Mouse (Mus musculus) MEL (cell line): ENCODE measurements at regions not wholly inside any gene's neighbourhood (a gene's known extent, or its start where the extent isn't known, plus 50 kb on each side); places are given as distances from the start of the nearest gene placed in this dataset.

Source experiments
- DNase-seq: peaks from one replicate; pipeline ENCODE4 v3.0.0; 2011; ENCODE audit warnings: low read depth, low spot score
- H3K27ac ChIP-seq: 2 replicates; pipeline ENCODE4 v1.5.1; 2012; ENCODE audit warnings: low read depth, mild to moderate bottlenecking, control low read depth, low read length, moderate library complexity; ENCODE audit not compliant: control insufficient read depth
- H3K27me3 ChIP-seq, 2 experiments: fragments of 150-350 bp in 1 of 2; sonication (generic) in 1 of 2; 2 replicates each; pipeline ENCODE4 v1.6.1; 2012; ENCODE audit warnings: low read length in 2 of 2, mild to moderate bottlenecking in 2 of 2, improper control_type of control experiment in 1 of 2, moderate library complexity in 1 of 2; ENCODE audit not compliant: insufficient read depth in 2 of 2, control insufficient read depth in 1 of 2
- H3K36me3 ChIP-seq, 2 experiments: 2 replicates each; pipeline ENCODE4 v1.6.1; 2012 to 2014; ENCODE audit warnings: low read length in 2 of 2, improper control_type of control experiment in 1 of 2, inconsistent platforms in 1 of 2, mild to moderate bottlenecking in 1 of 2; ENCODE audit not compliant: insufficient read depth in 2 of 2, control insufficient read depth in 1 of 2
- H3K4me1 ChIP-seq, 2 experiments: fragments of 150-350 bp in 1 of 2; sonication (generic) in 1 of 2; 2 replicates each; pipeline ENCODE4 v1.6.1; 2012; ENCODE audit warnings: low read length in 2 of 2, improper control_type of control experiment in 1 of 2, mild to moderate bottlenecking in 1 of 2; ENCODE audit not compliant: insufficient read depth in 2 of 2, control insufficient read depth in 1 of 2
- H3K4me3 ChIP-seq, 2 experiments: fragments of 150-350 bp in 1 of 2; sonication (generic) in 1 of 2; 2 replicates each; pipeline ENCODE4 v1.5.1; 2012; ENCODE audit warnings: low read depth in 2 of 2, low read length in 2 of 2, mild to moderate bottlenecking in 2 of 2, moderate library complexity in 2 of 2, control low read depth in 1 of 2, improper control_type of control experiment in 1 of 2; ENCODE audit not compliant: control insufficient read depth in 1 of 2, insufficient read depth in 1 of 2
- H3K79me2 ChIP-seq: 2 replicates; pipeline ENCODE4 v1.6.1; 2012; ENCODE audit warnings: mild to moderate bottlenecking, low read length, moderate library complexity; ENCODE audit not compliant: control insufficient read depth, poor library complexity, insufficient read depth
- H3K9ac ChIP-seq: 2 replicates; pipeline ENCODE4 v1.6.1; 2012; ENCODE audit warnings: low read depth, mild to moderate bottlenecking, control low read depth, low read length, moderate library complexity; ENCODE audit not compliant: control insufficient read depth, poor library complexity, severe bottlenecking
- H3K9me3 ChIP-seq: fragments of 150-350 bp; sonication (generic); replicated peaks from 2 replicates; pipeline ENCODE4 v1.6.1; 2012; ENCODE audit warnings: mild to moderate bottlenecking, low read length, improper control_type of control experiment, moderate library complexity; ENCODE audit not compliant: insufficient read depth
- BHLHE40 ChIP-seq: IDR thresholded peaks from 2 replicates; pipeline ENCODE4 v1.6.1; 2012; ENCODE audit warnings: low read depth, mild to moderate bottlenecking, inconsistent platforms, low read length, improper control_type of control experiment, borderline replicate concordance
- CHD1 ChIP-seq: IDR thresholded peaks from 2 replicates; pipeline ENCODE4 v1.6.1; 2012; ENCODE audit warnings: low read depth, mild to moderate bottlenecking, inconsistent platforms, low read length, improper control_type of control experiment
- CTCF ChIP-seq, 3 experiments: IDR thresholded peaks in 2 of 3; conservative IDR thresholded peaks in 1 of 3; 2 replicates each; pipeline ENCODE4 v1.5.1; 2011 to 2012; ENCODE audit warnings: low read length in 3 of 3, low read depth in 2 of 3, mild to moderate bottlenecking in 2 of 3, improper control_type of control experiment in 1 of 3, inconsistent platforms in 1 of 3, mixed read lengths in 1 of 3, moderate library complexity in 1 of 3; ENCODE audit not compliant: control insufficient read depth in 1 of 3, insufficient read depth in 1 of 3, poor library complexity in 1 of 3, severe bottlenecking in 1 of 3
- E2F4 ChIP-seq: IDR thresholded peaks from 2 replicates; pipeline ENCODE4 v1.6.1; 2011; ENCODE audit warnings: low read depth, low read length, improper control_type of control experiment, borderline replicate concordance
- ELF1 ChIP-seq: IDR thresholded peaks from 2 replicates; pipeline ENCODE4 v1.6.1; 2014; ENCODE audit warnings: low read depth, mild to moderate bottlenecking, inconsistent platforms, low read length, improper control_type of control experiment, moderate library complexity
- GABPA ChIP-seq: IDR thresholded peaks from 2 replicates; pipeline ENCODE4 v1.6.1; 2012; ENCODE audit warnings: low read depth, mild to moderate bottlenecking, inconsistent platforms, low read length, improper control_type of control experiment, moderate library complexity
- HCFC1 ChIP-seq: IDR thresholded peaks from 2 replicates; pipeline ENCODE4 v1.6.1; 2012; ENCODE audit warnings: low read depth, mild to moderate bottlenecking, inconsistent platforms, low read length, improper control_type of control experiment, moderate library complexity
- JUND ChIP-seq: IDR thresholded peaks from 2 replicates; pipeline ENCODE4 v1.6.1; 2011; ENCODE audit warnings: low read depth, mild to moderate bottlenecking, improper control_type of control experiment, low read length
- KAT2A ChIP-seq: conservative IDR thresholded peaks from 2 replicates; pipeline ENCODE4 v1.6.1; 2012; ENCODE audit warnings: low read depth, low read length, improper control_type of control experiment, inconsistent platforms
- MAFK ChIP-seq: IDR thresholded peaks from 2 replicates; pipeline ENCODE4 v1.6.1; 2011; ENCODE audit warnings: low read depth, mild to moderate bottlenecking, low read length, improper control_type of control experiment, borderline replicate concordance
- MAX ChIP-seq: IDR thresholded peaks from 2 replicates; pipeline ENCODE4 v1.6.1; 2011; ENCODE audit warnings: low read length, improper control_type of control experiment
- MAZ ChIP-seq: IDR thresholded peaks from 2 replicates; pipeline ENCODE4 v1.6.1; 2012; ENCODE audit warnings: low read depth, mild to moderate bottlenecking, inconsistent platforms, low read length, improper control_type of control experiment
- MYB ChIP-seq: IDR thresholded peaks from 2 replicates; pipeline ENCODE4 v1.6.1; 2011; ENCODE audit warnings: mild to moderate bottlenecking, low read depth, low read length, improper control_type of control experiment
- MYC ChIP-seq: IDR thresholded peaks from 2 replicates; pipeline ENCODE4 v1.6.1; 2011; ENCODE audit warnings: low read depth, mild to moderate bottlenecking, low read length, improper control_type of control experiment, moderate library complexity
- POLR2AphosphoS2 ChIP-seq: IDR thresholded peaks from 2 replicates; pipeline ENCODE4 v1.6.1; 2011; ENCODE audit warnings: low read length, improper control_type of control experiment
- POLR2AphosphoS5 ChIP-seq: IDR thresholded peaks from 2 replicates; pipeline ENCODE4 v1.6.1; 2012; ENCODE audit warnings: low read depth, borderline replicate concordance, mild to moderate bottlenecking, inconsistent platforms, low read length, moderate library complexity, mixed read lengths
- RCOR1 ChIP-seq: IDR thresholded peaks from 2 replicates; pipeline ENCODE4 v1.6.1; 2012; ENCODE audit warnings: low read depth, mild to moderate bottlenecking, inconsistent platforms, low read length, improper control_type of control experiment
- SIN3A ChIP-seq: IDR thresholded peaks from 2 replicates; pipeline ENCODE4 v1.6.1; 2012; ENCODE audit warnings: low read length, improper control_type of control experiment, inconsistent platforms
- TBP ChIP-seq: IDR thresholded peaks from 2 replicates; pipeline ENCODE4 v1.8.0; 2011; ENCODE audit warnings: low read depth, low read length, improper control_type of control experiment
- UBTF ChIP-seq: IDR thresholded peaks from 2 replicates; pipeline ENCODE4 v1.6.1; 2012; ENCODE audit warnings: low read depth, mild to moderate bottlenecking, inconsistent platforms, low read length, improper control_type of control experiment, moderate library complexity, borderline replicate concordance; ENCODE audit not compliant: insufficient read depth
- USF1 ChIP-seq: IDR thresholded peaks from 2 replicates; pipeline ENCODE4 v1.6.1; 2014; ENCODE audit warnings: low read depth, mild to moderate bottlenecking, inconsistent platforms, low read length, improper control_type of control experiment, moderate library complexity
- USF2 ChIP-seq, 2 experiments: IDR thresholded peaks; 2 replicates each; pipeline ENCODE4 v1.6.1; 2011 to 2012; ENCODE audit warnings: improper control_type of control experiment in 2 of 2, low read length in 2 of 2, borderline replicate concordance in 1 of 2, inconsistent platforms in 1 of 2, low read depth in 1 of 2, mild to moderate bottlenecking in 1 of 2; ENCODE audit not compliant: insufficient read depth in 1 of 2
- ZC3H11A ChIP-seq: IDR thresholded peaks from 2 replicates; pipeline ENCODE4 v1.6.1; 2012; ENCODE audit warnings: low read depth, mild to moderate bottlenecking, inconsistent platforms, low read length, improper control_type of control experiment
- ZMIZ1 ChIP-seq: IDR thresholded peaks from 2 replicates; pipeline ENCODE4 v1.6.1; 2012; ENCODE audit warnings: low read depth, mild to moderate bottlenecking, inconsistent platforms, low read length, improper control_type of control experiment, moderate library complexity
- ZNF384 ChIP-seq: IDR thresholded peaks from 2 replicates; pipeline ENCODE4 v1.6.1; 2012; ENCODE audit warnings: low read depth, mild to moderate bottlenecking, inconsistent platforms, low read length, improper control_type of control experiment

DNA sequence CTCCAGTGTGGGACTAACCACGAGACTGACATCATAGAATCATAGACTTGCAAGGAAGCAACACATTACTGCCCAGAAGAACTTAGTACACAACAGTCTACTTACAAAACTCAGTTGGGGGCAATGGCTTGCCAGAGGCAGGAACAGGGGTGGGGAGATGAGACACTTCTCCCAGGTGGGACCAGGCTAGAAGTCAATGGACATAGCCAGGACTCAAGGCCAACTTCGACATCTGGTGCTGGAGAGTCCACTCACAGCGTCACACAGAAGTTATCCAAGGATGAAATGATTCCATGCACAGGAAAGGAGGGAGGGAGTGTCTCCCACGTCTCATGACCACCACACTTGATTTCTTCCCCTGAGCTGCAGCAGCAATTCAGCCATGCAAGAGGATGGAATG lies 50.6 kb upstream of the Galnt15 start:
- TF ChIP-seq POLR2AphosphoS5 = no peak
- TF ChIP-seq ZC3H11A = no peak
- no peak for TF ChIP-seq HCFC1
- TF ChIP-seq POLR2AphosphoS2 = no peak
- TF ChIP-seq KAT2A = no peak
- TF ChIP-seq ZMIZ1 = no peak
- no peak for TF ChIP-seq CTCF (IDR thresholded peaks at IDR 0.05 in 2 of 3, conservative IDR thresholded peaks at IDR 0.05 in 1 of 3; ENCODE audit: control insufficient read depth in 1 of 3, insufficient read depth in 1 of 3, low read depth in 2 of 3, low read length in 3 of 3, poor library complexity in 1 of 3, severe bottlenecking in 1 of 3)
- no peak for TF ChIP-seq MYC
- no peak for TF ChIP-seq MAZ
- TF ChIP-seq ZNF384 = no peak
- no peaks in the 10 kb centered on the region; a peak in 2 of 4 replicates for H3K27me3 ChIP-seq
- no peak overlapping the region for H3K4me3 ChIP-seq
- DNase-seq = no peak
- no peaks in the 10 kb centered on the region for H3K9me3 ChIP-seq
- H3K79me2 ChIP-seq = no peaks in the 10 kb centered on the region
- H3K4me1 ChIP-seq = no peaks in the 10 kb centered on the region
- no peaks in the 10 kb centered on the region for H3K36me3 ChIP-seq
- no peak overlapping the region for H3K9ac ChIP-seq
- no peak overlapping the region for H3K27ac ChIP-seq

DNA sequence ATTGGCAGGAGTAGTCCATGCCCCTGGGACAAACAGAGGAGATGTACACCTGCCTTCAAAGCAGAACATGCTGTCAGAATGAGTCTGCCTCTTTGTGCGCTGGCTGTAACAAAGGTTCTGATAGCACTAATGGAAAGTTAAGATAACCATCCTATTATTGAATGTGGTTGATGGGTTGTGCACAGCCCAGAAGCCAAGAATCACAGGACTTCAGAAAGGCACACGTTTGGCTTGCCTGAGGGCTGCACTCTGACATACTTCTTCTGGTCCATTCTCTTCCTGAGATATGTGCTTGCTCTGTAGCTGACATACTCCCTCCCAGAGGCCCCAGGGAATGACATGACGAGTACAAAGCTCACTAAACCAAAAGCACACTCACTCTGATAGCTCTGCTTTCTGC lies 50.1 kb upstream of the Galnt15 start:
- Histone ChIP-seq H3K9me3 (no peaks in the 10 kb centered on the region), H3K27me3 (no peaks in the 10 kb centered on the region; a peak in 2 of 4 replicates), H3K79me2 (no peaks in the 10 kb centered on the region), H3K36me3 (no peaks in the 10 kb centered on the region), H3K9ac (no peak overlapping the region), H3K4me1 (no peaks in the 10 kb centered on the region), H3K27ac (no peak overlapping the region), H3K4me3 (no peak overlapping the region)
- TF ChIP-seq JUND (no peak), ZMIZ1 (no peak), SIN3A (no peak), USF2 (IDR thresholded peaks at IDR 0.05; ENCODE audit: borderline replicate concordance in 1 of 2, insufficient read depth in 1 of 2, low read depth in 1 of 2, low read length in 2 of 2) (no peak), MYC (no peak), TBP (no peak), POLR2AphosphoS2 (no peak), MYB (no peak), MAX (no peak), CHD1 (no peak), UBTF (no peak), E2F4 (no peak), USF1 (no peak), ELF1 (no peak), MAFK (no peak), BHLHE40 (no peak), CTCF (IDR thresholded peaks at IDR 0.05 in 2 of 3, conservative IDR thresholded peaks at IDR 0.05 in 1 of 3; ENCODE audit: control insufficient read depth in 1 of 3, insufficient read depth in 1 of 3, low read depth in 2 of 3, low read length in 3 of 3, poor library complexity in 1 of 3, severe bottlenecking in 1 of 3) (no peak), MAZ (no peak), GABPA (no peak), RCOR1 (no peak)
- no peak for DNase-seq
